Mouse (Mus musculus) left cerebral cortex, adult 11 months (tissue): ENCODE measurements at regions not wholly inside any gene's neighbourhood (a gene's known extent, or its start where the extent isn't known, plus 50 kb on each side); places are given as distances from the start of the nearest gene placed in this dataset.

Experiments used
- DNase-seq: peaks from one replicate; pipeline ENCODE4 v3.0.0; 2022; ENCODE audit warnings: low spot score

GRCm38 (mm10) chr14:76868831-76869230 is 167.7 kb upstream of the Ccdc122 start:
- no peak for DNase-seq

GRCm38 (mm10) chr14:76868131-76868530 is 168.4 kb upstream of the Ccdc122 start:
- no peak for DNase-seq

GRCm38 (mm10) chr14:76864664-76865063 is 171.9 kb upstream of the Ccdc122 start:
- no peak for DNase-seq

GRCm38 (mm10) chr14:76863035-76863706 is 173.4 kb upstream of the Ccdc122 start:
- no peak for DNase-seq

DNA sequence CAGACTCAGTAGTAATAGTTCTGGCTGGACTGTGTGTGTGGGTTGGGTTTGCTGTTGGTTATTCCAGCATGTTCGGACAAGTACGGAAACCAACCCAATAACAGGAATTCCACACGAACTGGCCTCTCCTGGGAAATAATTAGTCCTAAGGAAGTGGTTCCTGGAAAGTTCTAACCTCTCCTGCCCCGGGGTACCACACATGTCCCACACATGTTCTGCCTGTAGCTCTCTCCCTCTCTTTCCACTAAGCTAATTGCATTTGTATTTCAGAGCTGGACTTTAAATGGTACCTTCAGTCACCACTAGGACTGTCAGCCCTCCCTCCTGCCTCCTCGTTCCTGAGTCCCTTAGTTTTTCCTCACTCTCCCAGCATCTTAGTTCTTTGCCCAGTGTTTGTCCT is 178.2 kb upstream of the Ccdc122 start:
- DNase-seq: no peak

DNA sequence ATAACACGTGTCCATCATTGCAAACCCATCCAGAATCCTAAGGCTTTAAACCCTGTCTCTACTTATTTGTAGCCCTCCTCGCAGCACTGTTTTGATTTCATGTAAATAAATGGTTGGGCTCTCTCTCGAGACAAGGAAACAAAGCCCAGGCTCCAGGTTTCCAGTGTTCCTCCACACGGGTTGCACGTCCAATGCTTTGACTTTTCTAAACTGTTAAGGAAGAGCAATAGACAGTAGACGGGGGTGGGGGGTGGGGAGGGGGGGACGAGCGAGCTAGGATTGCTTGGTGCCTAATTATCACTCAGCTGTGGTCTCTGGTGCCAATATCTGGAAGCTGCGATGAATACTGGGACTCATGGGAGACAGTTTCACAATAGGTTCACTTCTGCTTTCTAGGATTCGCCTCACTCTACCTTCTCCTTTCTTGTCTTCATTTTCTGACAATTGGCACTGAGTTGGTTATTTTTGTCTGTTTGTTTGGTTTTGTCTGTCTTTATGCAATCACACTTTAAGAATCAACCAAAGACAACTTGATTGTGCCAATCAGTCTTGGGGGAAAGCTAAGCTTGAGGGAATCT is 179.3 kb upstream of the Ccdc122 start:
- no peak for DNase-seq

DNA sequence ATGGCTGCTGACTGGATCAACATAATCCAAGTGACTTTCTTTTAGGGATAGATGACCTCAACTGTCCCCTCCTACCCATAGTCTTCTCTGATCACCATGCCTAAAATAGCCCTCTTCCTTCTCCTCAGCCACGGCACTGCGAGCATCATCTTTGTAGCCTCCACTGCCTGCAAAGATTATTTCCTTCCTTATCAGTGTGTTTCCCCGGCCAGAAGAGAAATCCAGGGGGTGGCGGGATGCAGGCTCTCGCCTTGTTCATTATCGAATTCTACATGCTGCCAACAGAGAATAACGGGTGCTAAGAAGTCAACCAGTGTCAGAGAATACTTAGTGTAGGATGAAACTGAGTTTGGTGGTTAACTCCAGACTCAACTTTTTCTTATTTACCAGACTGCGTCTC is 180.0 kb upstream of the Ccdc122 start:
- DNase-seq: no peak

- DNase-seq: no peak
Measured at GRCm38 (mm10) chr14:76854965-76855364, 181.6 kb upstream of the Ccdc122 start.

GRCm38 (mm10) chr14:76851473-76852214 is 184.9 kb upstream of the Ccdc122 start:
- no peak for DNase-seq

GRCm38 (mm10) chr14:76850641-76851040 is 185.9 kb upstream of the Ccdc122 start:
- no peak for DNase-seq

DNA sequence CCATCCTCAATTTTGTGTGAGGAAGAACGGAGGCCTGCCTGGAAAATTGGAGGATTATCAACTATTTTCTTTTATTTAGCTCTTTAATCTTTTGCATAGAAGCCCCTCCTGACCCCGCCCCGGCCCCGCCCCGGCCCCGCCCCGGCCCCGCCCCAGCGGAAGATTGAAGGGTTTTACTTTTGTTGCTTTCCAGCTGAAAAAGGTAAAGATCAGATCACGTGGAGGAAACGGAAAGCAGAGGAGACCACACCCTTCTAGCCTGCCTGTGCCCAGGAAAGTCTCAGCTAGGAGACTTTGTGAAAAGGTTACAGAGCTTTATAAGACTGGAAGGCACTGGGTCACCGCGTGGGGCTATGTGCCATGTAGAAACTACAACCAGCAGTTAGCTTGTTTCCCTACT is 186.5 kb upstream of the Ccdc122 start:
- no peak for DNase-seq

DNA sequence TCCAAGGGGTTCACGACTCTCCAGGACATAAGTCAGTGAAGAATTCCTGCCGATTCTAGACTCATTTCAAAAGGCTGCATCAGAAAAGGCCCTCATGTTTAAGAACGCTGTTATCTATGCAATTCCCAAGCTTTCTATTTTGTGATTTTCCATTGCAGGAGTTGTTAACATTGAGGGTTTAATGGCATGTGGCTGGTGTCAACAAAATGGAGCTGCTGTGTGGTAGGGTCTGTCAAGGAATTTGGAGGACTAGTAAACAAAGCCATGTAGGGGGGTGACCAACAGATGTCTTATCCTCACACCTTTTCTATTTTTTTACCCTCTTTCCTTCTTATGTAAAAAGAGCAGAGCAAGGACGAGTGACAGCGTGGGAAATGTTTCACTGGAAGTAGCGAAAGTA is 186.9 kb upstream of the Ccdc122 start:
- DNase-seq: no peak

- DNase-seq: no peak
Measured at GRCm38 (mm10) chr14:76849071-76849470, 187.5 kb upstream of the Ccdc122 start.

DNA sequence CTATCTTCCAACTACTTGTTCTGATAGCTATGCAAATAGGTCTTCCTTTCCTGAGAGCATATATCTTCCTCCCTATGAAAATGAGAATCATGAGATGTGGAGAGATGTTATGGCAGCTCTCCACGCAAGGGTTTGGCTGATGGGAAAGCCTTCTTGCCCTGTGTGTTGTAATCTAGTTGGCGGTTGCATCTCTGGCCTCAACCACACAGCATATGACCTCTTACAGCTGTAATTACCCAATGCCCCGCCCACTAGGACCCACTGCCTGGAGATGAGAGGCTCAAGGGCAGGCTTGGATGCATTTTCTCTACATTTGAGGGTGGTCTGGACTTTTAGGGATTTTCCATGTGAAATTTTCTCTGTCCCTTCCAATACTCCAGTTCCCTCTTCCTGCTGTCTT is 190.9 kb upstream of the Ccdc122 start:
- DNase-seq: no peak

- no peak for DNase-seq
Measured at GRCm38 (mm10) chr14:76844717-76845116, 191.9 kb upstream of the Ccdc122 start.

DNA sequence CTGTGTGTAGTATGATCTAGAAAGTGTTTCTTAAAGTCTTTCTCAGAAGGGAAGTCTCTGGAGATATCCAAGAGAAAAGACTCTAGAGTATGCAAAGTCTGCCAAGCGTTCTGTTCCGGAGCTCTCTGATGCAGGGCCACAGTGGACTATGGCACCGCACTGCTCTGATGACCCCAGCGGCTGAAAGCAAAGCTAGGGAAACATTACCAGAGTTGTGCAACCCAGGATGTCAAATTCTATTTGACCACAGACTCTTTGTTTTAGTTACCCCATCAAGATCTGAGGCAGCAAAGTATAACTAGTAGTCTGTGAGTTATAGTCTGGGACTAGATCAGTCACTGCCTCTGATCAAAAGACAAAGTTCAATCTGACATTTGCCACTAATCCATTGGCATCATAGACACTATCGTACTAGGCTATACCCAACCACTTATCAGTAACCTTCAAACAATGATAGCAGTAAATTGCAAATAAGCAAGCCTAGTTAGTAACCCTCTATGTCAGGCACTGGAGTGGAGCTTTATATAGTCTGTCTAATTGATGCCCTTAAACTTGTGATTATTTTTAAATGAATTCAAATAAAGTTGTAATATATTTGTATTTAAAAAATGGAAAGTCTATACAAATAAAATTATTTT is 198.9 kb upstream of the Ccdc122 start:
- no peak for DNase-seq

GRCm38 (mm10) chr14:76836926-76837516 is 199.6 kb upstream of the Ccdc122 start:
- no peak for DNase-seq

- DNase-seq: no peak
Measured at GRCm38 (mm10) chr14:76836271-76836670, 200.3 kb upstream of the Ccdc122 start.

DNA sequence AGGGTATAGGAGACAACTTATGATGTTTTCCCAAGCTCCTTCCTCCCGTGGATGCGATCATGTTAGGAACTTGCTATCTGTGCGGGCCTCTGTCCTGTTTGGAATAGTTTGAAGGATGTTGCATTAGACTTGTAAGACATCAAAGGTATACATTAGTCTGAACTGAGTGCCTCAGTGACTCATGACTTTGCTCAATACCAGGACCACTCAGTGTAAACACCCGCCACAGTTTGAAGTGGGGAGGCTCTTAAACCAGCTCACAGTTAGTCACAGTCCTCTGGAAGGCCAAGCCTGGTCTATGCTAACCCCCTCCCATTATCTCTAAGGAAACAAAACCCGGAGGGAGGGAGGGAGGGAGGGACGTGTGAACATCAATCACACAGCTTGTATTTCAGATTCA is 202.5 kb upstream of the Ccdc122 start:
- DNase-seq: no peak

DNA sequence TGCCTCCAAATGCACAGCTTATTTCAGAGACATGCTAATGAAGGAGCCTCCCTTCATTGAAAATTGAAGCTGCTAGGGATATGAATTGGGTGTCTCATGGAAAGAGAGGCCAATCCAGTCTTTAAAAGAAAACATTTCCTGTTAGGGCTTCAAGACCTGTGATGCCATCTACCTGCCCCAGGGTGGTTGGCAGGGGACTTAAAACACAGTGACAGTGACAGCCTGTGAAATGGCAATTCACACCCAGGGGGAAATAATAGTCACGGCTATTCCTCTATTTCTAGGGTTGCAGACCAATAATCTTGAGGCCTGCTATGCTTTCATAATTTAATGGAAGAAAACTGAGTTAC is 207.4 kb upstream of the Ccdc122 start:
- no peak for DNase-seq

GRCm38 (mm10) chr14:76828453-76829160 is 208.0 kb upstream of the Ccdc122 start:
- no peak for DNase-seq

DNA sequence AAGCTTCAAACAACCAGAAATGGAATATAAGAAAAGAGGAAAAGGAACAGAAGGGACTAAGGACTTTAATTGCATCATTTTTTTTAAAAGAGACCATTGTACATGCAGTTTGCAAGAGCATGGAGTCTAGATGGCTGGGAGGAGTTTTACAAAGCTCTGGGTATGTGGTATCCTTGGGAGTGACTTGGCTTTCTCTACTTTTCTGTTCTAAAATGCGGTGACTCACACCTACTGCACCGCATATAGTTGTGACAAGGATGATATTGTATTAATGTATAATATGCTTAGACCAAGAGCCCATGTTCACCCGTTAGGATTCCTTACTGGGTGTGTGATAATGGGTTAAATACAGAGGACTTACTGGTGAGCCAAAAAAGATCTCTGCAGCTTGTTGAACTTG is 212.5 kb upstream of the Ccdc122 start:
- no peak for DNase-seq
